Mouse (Mus musculus) small intestine, adult 2 months (tissue): Measurements from ENCODE around the gene Pgm3. TPM values are rescaled to one million over a fixed set of nuclear protein-coding genes. Genes with fewer than 3 reads are reported as not detected.

ENCODE experiments used
- H3K27ac ChIP-seq: fragments of 200-500 bp; 2 replicates; pipeline ENCODE4 v1.5.1; 2012; ENCODE audit warnings: low read depth, low read length, control low read depth, inconsistent platforms; ENCODE audit not compliant: insufficient read depth
- H3K27me3 ChIP-seq: fragments of 200-500 bp; 2 replicates; pipeline ENCODE4 v1.6.1; 2012; ENCODE audit warnings: mild to moderate bottlenecking, moderate library complexity, low read length, inconsistent platforms; ENCODE audit not compliant: control insufficient read depth, insufficient read depth
- H3K36me3 ChIP-seq: fragments of 200-500 bp; 2 replicates; pipeline ENCODE4 v1.6.1; 2012; ENCODE audit warnings: mild to moderate bottlenecking, low read length, control low read depth, inconsistent platforms; ENCODE audit not compliant: control insufficient read depth, insufficient read depth
- H3K4me1 ChIP-seq: fragments of 200-500 bp; 2 replicates; pipeline ENCODE4 v1.6.1; 2012; ENCODE audit warnings: low read length, inconsistent platforms, mixed read lengths; ENCODE audit not compliant: control insufficient read depth, insufficient read depth, insufficient read length
- H3K4me3 ChIP-seq: fragments of 200-500 bp; 2 replicates; pipeline ENCODE4 v1.5.1; 2012; ENCODE audit warnings: low read depth, mild to moderate bottlenecking, control low read depth, inconsistent platforms, low read length, moderate library complexity
- CTCF ChIP-seq: fragments of 200-500 bp; IDR thresholded peaks from 2 replicates; pipeline ENCODE4 v1.5.1; 2012; ENCODE audit warnings: low read depth, mild to moderate bottlenecking, control low read depth, inconsistent platforms, low read length, moderate library complexity, mixed read lengths; ENCODE audit not compliant: insufficient replicate concordance, insufficient read length; ENCODE audit errors: extremely low read depth
- POLR2A ChIP-seq: fragments of 200-500 bp; IDR thresholded peaks from 2 replicates; pipeline ENCODE4 v1.6.1; 2012; ENCODE audit warnings: low read depth, mild to moderate bottlenecking, control low read depth, inconsistent platforms, low read length, moderate library complexity
- WGBS: fragments of 180-500 bp; shearing (Covaris S2); methylation state at CpG from one replicate; pipeline ENCODE4 v1.1.7; 2018; 5-methylcytosine and 5-hydroxymethylcytosine counted together
- polyA plus RNA-seq: library from polyadenylated mRNA; depleted of rRNA; stranded (reverse); fragments of >200 nt; gene quantifications from 2 replicates; pipeline ENCODE4 v1.2.3, GENCODE M21; 2012; rRNA removed

The Pgm3 gene
- 2.5 and 6.4 TPM in 2 replicates for polyA plus RNA-seq

GRCm38 (mm10) chr9:86571540-86572135 lies at the start of gene Pgm3, which contains the start of gene Rwdd2a:
Gene Pgm3 (minus strand): TSS chr9:86571842.
Gene Rwdd2a (plus strand): TSS chr9:86571991.
- WGBS, result under 1% methylated on average over 59 of the region's 59 CpGs

GRCm38 (mm10) chr9:86619341-86620139 lies 47.9 kb upstream of the Pgm3 start:
- 49% methylated on average over 10 of the region's 10 CpGs for WGBS
- Histone ChIP-seq H3K27ac (no peak overlapping the region), H3K36me3 (no peaks in the 10 kb centered on the region), H3K4me3 (no peak overlapping the region), H3K27me3 (no peaks in the 10 kb centered on the region), H3K4me1 (peaks cover 11% of the 10 kb centered on the region; the same call in 1 of the 2 replicates)
- TF ChIP-seq CTCF (no peak), POLR2A (no peak)

More at GRCm38 (mm10) chr9:86571540-86572135, at the start of gene Pgm3, which contains the start of gene Rwdd2a:
- Histone ChIP-seq H3K27me3 (no peaks in the 10 kb centered on the region), H3K36me3 (peaks cover 15% of the 10 kb centered on the region), H3K27ac (peak within 1 kb of the TSS; percentile 83), H3K4me3 (peak within 1 kb of the TSS; percentile 95), H3K4me1 (peaks cover 13% of the 10 kb centered on the region)
- no peak for TF ChIP-seq CTCF
- peak; percentile 97 for TF ChIP-seq POLR2A

GRCm38 (mm10) chr9:86617837-86618492 lies 46.3 kb upstream of the Pgm3 start:
- Histone ChIP-seq H3K27me3 (no peaks in the 10 kb centered on the region), H3K4me3 (no peak overlapping the region), H3K4me1 (peaks cover 11% of the 10 kb centered on the region; the same call in 1 of the 2 replicates), H3K27ac (no peak overlapping the region), H3K36me3 (no peaks in the 10 kb centered on the region)
- TF ChIP-seq POLR2A (no peak), CTCF (no peak)
- 65% methylated on average over 7 of the region's 7 CpGs for WGBS

- WGBS, result 43% methylated on average over 1 of the region's 1 CpGs
- Histone ChIP-seq H3K4me1 (peaks cover 11% of the 10 kb centered on the region; the same call in 1 of the 2 replicates), H3K27me3 (no peaks in the 10 kb centered on the region), H3K4me3 (no peak overlapping the region), H3K36me3 (0 out of 2 replicates have a peak, but pooled peaks cover 2% of the 10 kb centered on the region), H3K27ac (no peak overlapping the region)
- TF ChIP-seq POLR2A (no peak), CTCF (no peak)
Measured at GRCm38 (mm10) chr9:86615765-86616164, 44.1 kb upstream of the Pgm3 start.

- Histone ChIP-seq H3K27me3 (no peaks in the 10 kb centered on the region), H3K4me1 (peaks cover 7% of the 10 kb centered on the region; the same call in 1 of the 2 replicates), H3K4me3 (no peak overlapping the region), H3K27ac (no peak overlapping the region), H3K36me3 (0 out of 2 replicates have a peak, but pooled peaks cover 2% of the 10 kb centered on the region)
- no peak for TF ChIP-seq CTCF
- WGBS, result 95% methylated on average over 4 of the region's 4 CpGs
Measured at GRCm38 (mm10) chr9:86612091-86612490, 40.4 kb upstream of the Pgm3 start.

- TF ChIP-seq POLR2A (no peak), CTCF (no peak)
- H3K27ac ChIP-seq, result no peak overlapping the region
- no peaks in the 10 kb centered on the region for H3K27me3 ChIP-seq
- H3K36me3 ChIP-seq, result no peaks in the 10 kb centered on the region
- H3K4me3 ChIP-seq, result no peak overlapping the region
- 86% methylated on average over 6 of the region's 6 CpGs for WGBS
- H3K4me1 ChIP-seq, result no peaks in the 10 kb centered on the region
Measured at GRCm38 (mm10) chr9:86605776-86606175, 34.1 kb upstream of the Pgm3 start.
